Comparison of ENCODE assay signal across 8 mouse cellular contexts in the genomic region with DNA sequence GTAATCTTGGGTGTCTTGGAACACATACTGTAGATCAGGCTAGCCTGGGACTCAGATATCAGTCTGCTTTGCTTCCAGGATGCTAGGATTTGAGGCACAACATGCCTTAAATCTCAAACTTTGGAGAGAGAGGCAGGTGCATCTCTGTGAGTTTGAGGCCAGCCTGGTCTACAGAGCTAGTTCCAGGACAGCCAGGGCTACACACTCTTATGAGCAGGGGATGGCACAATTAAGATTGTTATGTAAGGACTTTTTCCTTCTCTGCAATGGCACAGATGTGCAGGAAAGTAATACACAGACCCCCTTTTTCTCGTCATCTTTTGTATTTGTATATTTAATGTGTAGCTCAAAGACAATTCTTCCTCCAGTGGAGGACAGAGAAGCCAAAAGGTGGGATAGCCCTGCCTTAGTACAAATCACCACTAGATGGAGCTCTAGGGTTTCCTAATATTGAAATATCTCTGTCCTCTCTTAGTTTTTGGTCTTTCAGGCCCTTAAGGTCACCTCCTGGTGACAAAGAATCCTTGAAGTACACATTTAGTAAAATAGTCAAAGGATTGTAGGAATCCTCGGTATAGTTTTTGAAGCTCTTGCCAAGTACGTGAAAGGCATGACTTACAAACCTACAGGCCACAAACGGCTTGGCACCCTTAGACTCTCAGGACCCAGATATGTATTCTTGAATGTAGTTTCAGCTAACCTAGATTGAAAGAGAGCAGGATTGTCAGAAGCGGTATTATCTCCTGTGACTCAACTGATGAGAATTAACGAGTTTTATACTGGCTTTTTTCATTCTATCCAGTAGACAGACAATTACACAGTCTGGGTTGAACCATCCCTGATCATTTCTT. TPM values are rescaled to one million over a fixed set of nuclear protein-coding genes. Genes with fewer than 3 reads are reported as not detected.
DNase-seq lines count a peak whose midpoint lies in the region; ATAC-seq and TF ChIP-seq lines count a peak whose summit lies in the region.

No protein-coding gene starts in this region.

- H3K4me2 ChIP-seq in intestine, embryonic 16.5 days (ENCODE audit: low read depth, low read length) = no peak overlapping the region

- H3K4me3 ChIP-seq in gastrocnemius, adult 2 months = no peak overlapping the region
- no peak overlapping the region for H3K4me3 ChIP-seq in intestine, embryonic 16.5 days (ENCODE audit: low read length)

- DNase-seq in gastrocnemius, adult 2 months = no peak
- no peak for DNase-seq in gastrocnemius, postnatal 4 days (ENCODE audit: low spot score in 2 of 2)
- peak; percentile 27 for DNase-seq in right cerebral cortex, adult 2 months (ENCODE audit: low spot score in 2 of 2)
- DNase-seq in right cerebral cortex, postnatal 36 days (ENCODE audit: low spot score in 2 of 2) = no peak
- peak; percentile 53 to 84 for DNase-seq in cerebellum, postnatal 10 days
- no peak for DNase-seq in urinary bladder, postnatal 36 days (ENCODE audit: low spot score in 2 of 2)

- no peaks in the 10 kb centered on the region for H3K9me3 ChIP-seq in intestine, embryonic 16.5 days (ENCODE audit: control insufficient read depth, low read length)

- WGBS in intestine, embryonic 16.5 days = 39% methylated on average over 6 of the region's 6 CpGs

- no peaks in the 10 kb centered on the region for H3K4me1 ChIP-seq in intestine, embryonic 16.5 days (ENCODE audit: control insufficient read depth, insufficient read depth, low read length)

- H3K27me3 ChIP-seq in intestine, embryonic 16.5 days (replicated peaks; ENCODE audit: control insufficient read depth, insufficient read depth, low read length) = no peaks in the 10 kb centered on the region

- H3K36me3 ChIP-seq in intestine, embryonic 16.5 days (ENCODE audit: control insufficient read depth, insufficient read depth, low read length) = no peaks in the 10 kb centered on the region

- intact Hi-C loops in gastrocnemius, adult 2 months (cut with DNase I) = loop anchor here (1.0 to 10.0 kb wide), 2 partner anchors 39 to 198 kb away; no protein-coding TSS in a partner anchor

- H3K27ac ChIP-seq in gastrocnemius, adult 2 months = no peak overlapping the region
- H3K27ac ChIP-seq in intestine, embryonic 16.5 days (ENCODE audit: low read length) = no peak overlapping the region

- TF ChIP-seq CTCF in gastrocnemius, adult 2 months (IDR thresholded peaks at IDR 0.05) = peak; percentile 96

- peak; percentile 31; the same call in 1 of the 2 replicates for ATAC-seq in intestine, embryonic 16.5 days
- ATAC-seq in monocyte, adult 5-6 weeks (replicated peaks; ENCODE audit: insufficient number of reproducible peaks, low FRiP score, low TSS enrichment, poor library complexity, severe bottlenecking) = peak; percentile 60; the same call in 1 of the 2 replicates

- no peak overlapping the region for H3K9ac ChIP-seq in intestine, embryonic 16.5 days (ENCODE audit: low read depth, low read length)

RNA-seq across cellular contexts. Expression of a gene that starts 7.7 kb away (rescaled TPM):
- 10 to 100 TPM in 1 of 2 experiments, 1 to 10 TPM in 1; 10.0 to 18.4 TPM for total RNA-seq in gastrocnemius, adult 2 months (2021)
- 10 to 100 TPM; 13.7 to 16.0 TPM for total RNA-seq in gastrocnemius, postnatal 4 days (2021)
- polyA plus RNA-seq in intestine, embryonic 16.5 days (2015; fragmentation: Nextera tagmentation; extraction: Ambion mirVana) = 54.3 and 54.8 TPM in 2 replicates
- 23.0 to 32.6 TPM (median 30.4 TPM) in 3 replicates for total RNA-seq in monocyte, adult 5-6 weeks (2017)

RNA-seq across cellular contexts. Expression of a gene that starts 45.4 kb away (rescaled TPM):
- total RNA-seq in gastrocnemius, adult 2 months (2021) = 1 to 10 TPM; 3.6 to 4.1 TPM
- total RNA-seq in gastrocnemius, postnatal 4 days (2021) = 10 to 100 TPM; 15.0 to 17.2 TPM
- 16.4 and 19.9 TPM in 2 replicates for polyA plus RNA-seq in intestine, embryonic 16.5 days (2015; fragmentation: Nextera tagmentation; extraction: Ambion mirVana)
- total RNA-seq in monocyte, adult 5-6 weeks (2017) = 90.4 to 122 TPM (median 115 TPM) in 3 replicates

RNA-seq across cellular contexts. Expression of a gene that starts 45.8 kb away (rescaled TPM):
- 100 to 1,000 TPM in 1 of 2 experiments, 10 to 100 TPM in 1; 93.9 to 299 TPM for total RNA-seq in gastrocnemius, adult 2 months (2021)
- 10 to 100 TPM; 77.8 to 80.1 TPM for total RNA-seq in gastrocnemius, postnatal 4 days (2021)
- 150 and 163 TPM in 2 replicates for polyA plus RNA-seq in intestine, embryonic 16.5 days (2015; fragmentation: Nextera tagmentation; extraction: Ambion mirVana)
- 73.1 to 121 TPM (median 104 TPM) in 3 replicates for total RNA-seq in monocyte, adult 5-6 weeks (2017)

RNA-seq across cellular contexts. Expression of a gene that starts 51.3 kb away (rescaled TPM):
- total RNA-seq in gastrocnemius, adult 2 months (2021) = under 1 TPM; 0.59 to 0.61 TPM
- total RNA-seq in gastrocnemius, postnatal 4 days (2021) = under 1 TPM; 0.26 to 0.42 TPM
- 0.15 and 0.35 TPM in 2 replicates for polyA plus RNA-seq in intestine, embryonic 16.5 days (2015; fragmentation: Nextera tagmentation; extraction: Ambion mirVana)
- total RNA-seq in monocyte, adult 5-6 weeks (2017) = not detected in 3 replicates

Comparison
In these comparisons a context has a peak if more than half of its experiments do, and no peak if none do; other contexts are left out.
1. DNase-seq: peak in right cerebral cortex, adult 2 months (2 of 2) and cerebellum, postnatal 10 days (2 of 2); none in gastrocnemius, adult 2 months (single experiment), gastrocnemius, postnatal 4 days (0 of 2), right cerebral cortex, postnatal 36 days (0 of 2) and urinary bladder, postnatal 36 days (0 of 2).